Mouse (Mus musculus) midbrain, embryonic 11.5 days (tissue): ENCODE results near the gene Icam4. TPM values are rescaled to one million over a fixed set of nuclear protein-coding genes. Genes with fewer than 3 reads are reported as not detected.

ENCODE experiments used
- ATAC-seq: fragments of 200-750 bp; cut with Nextera tagmentation; 2 replicates; pipeline ENCODE4 v1.8.0; 2017; ENCODE audit warnings: moderate TSS enrichment, moderate library complexity; ENCODE audit not compliant: low FRiP score
- DNase-seq: peaks from one replicate; pipeline ENCODE4 v3.0.0; 2015; ENCODE audit warnings: low spot score; ENCODE audit errors: missing footprints
- H3K27ac ChIP-seq: fragments of 300-500 bp; sonication (generic); 2 replicates; pipeline ENCODE4 v1.5.1; 2014; ENCODE audit warnings: low read depth, low read length
- H3K27me3 ChIP-seq: fragments of 300-500 bp; sonication (generic); 2 replicates; pipeline ENCODE4 v1.6.1; 2014; ENCODE audit warnings: mild to moderate bottlenecking, low read length, moderate library complexity, mixed read lengths; ENCODE audit not compliant: control insufficient read depth, insufficient read depth
- H3K36me3 ChIP-seq: fragments of 300-500 bp; sonication (generic); 2 replicates; pipeline ENCODE4 v1.6.1; 2014; ENCODE audit warnings: mild to moderate bottlenecking, low read length, moderate library complexity, mixed read lengths; ENCODE audit not compliant: control insufficient read depth, insufficient read depth
- H3K4me1 ChIP-seq: fragments of 300-500 bp; sonication (generic); 2 replicates; pipeline ENCODE4 v1.6.1; 2014; ENCODE audit warnings: low read length; ENCODE audit not compliant: control insufficient read depth, insufficient read depth
- H3K4me2 ChIP-seq: fragments of 300-500 bp; sonication (generic); 2 replicates; pipeline ENCODE4 v1.6.1; 2014; ENCODE audit warnings: mild to moderate bottlenecking, moderate library complexity
- H3K4me3 ChIP-seq: fragments of 300-500 bp; sonication (generic); 2 replicates; pipeline ENCODE4 v1.5.1; 2014; ENCODE audit warnings: low read depth, low read length
- H3K9ac ChIP-seq: fragments of 300-500 bp; sonication (generic); 2 replicates; pipeline ENCODE4 v1.6.1; 2014; ENCODE audit warnings: low read length
- H3K9me3 ChIP-seq: fragments of 300-500 bp; sonication (generic); 2 replicates; pipeline ENCODE4 v1.6.1; 2016; ENCODE audit warnings: low read length; ENCODE audit not compliant: control insufficient read depth
- WGBS: fragments of 180-500 bp; shearing (Covaris S2); extraction: QIAGEN DNeasy Blood & Tissue Kit; methylation state at CpG from one replicate; pipeline ENCODE4 v1.1.7; 2014; 5-methylcytosine and 5-hydroxymethylcytosine counted together
- polyA plus RNA-seq: library from polyadenylated mRNA; unstranded; fragments of >200 nt; fragmentation: Nextera tagmentation; extraction: Ambion mirVana; gene quantifications from 2 replicates; pipeline ENCODE4 v1.2.1, GENCODE M21; 2014

Gene Icam4
- polyA plus RNA-seq, 1 experiment from 2014 or later = 5.4 TPM

- 70% methylated on average over 6 of the region's 6 CpGs for WGBS
- H3K9ac ChIP-seq = no peak overlapping the region
- no peaks in the 10 kb centered on the region for H3K36me3 ChIP-seq
- peaks cover 28% of the 10 kb centered on the region for H3K4me1 ChIP-seq
- ATAC-seq (no peak), DNase-seq (no peak)
- H3K27ac ChIP-seq = no peak overlapping the region
- peaks cover 56% of the 10 kb centered on the region for H3K27me3 ChIP-seq
- no peak overlapping the region for H3K4me3 ChIP-seq
- no peak overlapping the region for H3K4me2 ChIP-seq
- no peaks in the 10 kb centered on the region for H3K9me3 ChIP-seq
These were observed 538 bp upstream of the Icam4 start for GRCm38 (mm10) chr9:21028560-21029110.

- no peak for DNase-seq
- ATAC-seq = no peak
- WGBS = 25% methylated on average over 22 of the region's 22 CpGs
- peaks cover 70% of the 10 kb centered on the region for H3K27me3 ChIP-seq
- H3K27ac ChIP-seq = no peak overlapping the region
- no peaks in the 10 kb centered on the region for H3K9me3 ChIP-seq
- peak overlapping the region; percentile 26 for H3K4me2 ChIP-seq
- no peaks in the 10 kb centered on the region for H3K36me3 ChIP-seq
- H3K9ac ChIP-seq = no peak overlapping the region
- peak overlapping the region; percentile 22; the same call in 1 of the 2 replicates for H3K4me3 ChIP-seq
- peaks cover 28% of the 10 kb centered on the region for H3K4me1 ChIP-seq
These were observed 955 bp downstream of the Icam4 start for GRCm38 (mm10) chr9:21030055-21030600.

GRCm38 (mm10) chr9:21030781-21031250, 1.6 kb downstream of the Icam4 start:
- H3K4me1 ChIP-seq = peaks cover 28% of the 10 kb centered on the region
- ATAC-seq = peak; percentile 56

GRCm38 (mm10) chr9:21031251-21031895, 2.2 kb downstream of the Icam4 start:
- peaks cover 28% of the 10 kb centered on the region for H3K4me1 ChIP-seq
- no peak overlapping the region for H3K9ac ChIP-seq
- H3K4me3 ChIP-seq = peak overlapping the region; percentile 39
- DNase-seq (peak; percentile 95), ATAC-seq (peak; percentile 54)
- H3K9me3 ChIP-seq = no peaks in the 10 kb centered on the region
- under 1% methylated on average over 36 of the region's 36 CpGs for WGBS
- H3K27me3 ChIP-seq = peaks cover 83% of the 10 kb centered on the region
- H3K36me3 ChIP-seq = no peaks in the 10 kb centered on the region
- no peak overlapping the region for H3K27ac ChIP-seq
- peak overlapping the region; percentile 83 for H3K4me2 ChIP-seq

More at GRCm38 (mm10) chr9:21030781-21031250, 1.6 kb downstream of the Icam4 start:
- no peaks in the 10 kb centered on the region for H3K9me3 ChIP-seq
- H3K4me2 ChIP-seq = peak overlapping the region; percentile 83
- H3K36me3 ChIP-seq = no peaks in the 10 kb centered on the region
- H3K9ac ChIP-seq = no peak overlapping the region
- H3K4me3 ChIP-seq = peak overlapping the region; percentile 39
- peaks cover 77% of the 10 kb centered on the region for H3K27me3 ChIP-seq
- no peak overlapping the region for H3K27ac ChIP-seq
- WGBS = under 1% methylated on average over 13 of the region's 13 CpGs
- DNase-seq = peak; percentile 94

- H3K9ac ChIP-seq = 0 out of 2 replicates have a peak within 1 kb of the TSS, but pooled peaks have one; percentile 16
- peak within 1 kb of the TSS; percentile 39 for H3K4me3 ChIP-seq
- peaks cover 28% of the 10 kb centered on the region for H3K4me1 ChIP-seq
- peak; percentile 17 for ATAC-seq
- no peak within 1 kb of the TSS for H3K27ac ChIP-seq
- peak within 1 kb of the TSS; percentile 83 for H3K4me2 ChIP-seq
- H3K27me3 ChIP-seq = peaks cover 88% of the 10 kb centered on the region
- no peaks in the 10 kb centered on the region for H3K9me3 ChIP-seq
- peak; percentile 90 for DNase-seq
- H3K36me3 ChIP-seq = no peaks in the 10 kb centered on the region
- WGBS = under 1% methylated on average over 35 of the region's 35 CpGs
These were observed 2.8 kb downstream of the Icam4 start, which contains the start of gene Icam5 for GRCm38 (mm10) chr9:21031896-21032351. Gene Icam5, plus strand, starts transcription at chr9:21032073.

- no peaks in the 10 kb centered on the region for H3K9me3 ChIP-seq
These were observed 3.3 kb downstream of the Icam4 start for GRCm38 (mm10) chr9:21032491-21032890.

GRCm38 (mm10) chr9:21033136-21033535, 4.0 kb downstream of the Icam4 start:
- Histone ChIP-seq H3K4me1 (peaks cover 35% of the 10 kb centered on the region), H3K9ac (no peak overlapping the region), H3K4me3 (peak overlapping the region; percentile 35), H3K27me3 (peaks cover 98% of the 10 kb centered on the region), H3K36me3 (no peaks in the 10 kb centered on the region), H3K4me2 (peak overlapping the region; percentile 53), H3K9me3 (no peaks in the 10 kb centered on the region), H3K27ac (no peak overlapping the region)
- DNase-seq (peak; percentile 97), ATAC-seq (peak; percentile 31; the same call in 1 of the 2 replicates)
- under 1% methylated on average over 34 of the region's 34 CpGs for WGBS

More at GRCm38 (mm10) chr9:21032491-21032890, 3.3 kb downstream of the Icam4 start:
- H3K4me1 ChIP-seq = peaks cover 33% of the 10 kb centered on the region
- no peak overlapping the region for H3K27ac ChIP-seq
- H3K4me3 ChIP-seq = peak overlapping the region; percentile 39
- no peaks in the 10 kb centered on the region for H3K36me3 ChIP-seq
- peaks cover 94% of the 10 kb centered on the region for H3K27me3 ChIP-seq
- DNase-seq (peak; percentile 93), ATAC-seq (no peak)
- 4% methylated on average over 7 of the region's 7 CpGs for WGBS
- H3K4me2 ChIP-seq = peak overlapping the region; percentile 83; the same call in 1 of the 2 replicates
- H3K9ac ChIP-seq = no peak overlapping the region

- peaks cover 32% of the 10 kb centered on the region for H3K4me1 ChIP-seq
- ATAC-seq (no peak), DNase-seq (peak; percentile 89)
- H3K4me3 ChIP-seq = no peak overlapping the region
- H3K9me3 ChIP-seq = no peaks in the 10 kb centered on the region
- H3K9ac ChIP-seq = no peak overlapping the region
- 3% methylated on average over 17 of the region's 17 CpGs for WGBS
- no peak overlapping the region for H3K27ac ChIP-seq
- no peaks in the 10 kb centered on the region for H3K36me3 ChIP-seq
- peaks cover 96% of the 10 kb centered on the region for H3K27me3 ChIP-seq
- no peak overlapping the region for H3K4me2 ChIP-seq
These were observed 5.4 kb downstream of the Icam4 start for GRCm38 (mm10) chr9:21034481-21035085.
